Mouse (Mus musculus): ENCODE measurements at regions not wholly inside any gene's neighbourhood (a gene's known extent, or its start where the extent isn't known, plus 50 kb on each side); places are given as distances from the start of the nearest gene placed in this dataset.
"Not testable (repeated sequence)": the region's sequence is repeated elsewhere in the genome, so short reads cannot be mapped to it uniquely, and the experiment has no call there.

DNA sequence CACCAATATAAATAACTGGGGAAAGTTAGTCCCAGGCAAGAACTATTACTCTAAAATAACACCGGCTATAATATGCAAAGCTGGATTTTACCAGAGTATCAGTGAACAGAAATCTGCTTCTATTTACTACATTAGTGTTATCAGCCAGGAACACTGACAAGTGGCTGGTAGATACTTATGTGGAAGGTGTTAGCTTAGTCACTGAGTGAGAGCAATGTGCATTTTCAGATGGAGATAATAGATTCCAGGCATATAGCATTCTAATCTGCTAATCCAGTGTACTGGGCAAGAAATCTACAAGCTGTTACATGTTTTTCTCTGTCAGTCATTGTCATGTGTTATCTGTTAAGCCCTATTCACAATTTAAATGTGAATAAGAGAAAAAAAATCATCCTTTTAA is 1054.6 kb upstream of the Rag2 start:
- H3K4me2 ChIP-seq (ENCODE audit: low read depth); H3K4me3 ChIP-seq (ENCODE audit: low read depth, low read length); H3K27me3 ChIP-seq (ENCODE audit: insufficient read depth, low read length); ATAC-seq; H3K9me3 ChIP-seq (ENCODE audit: low read length); DNase-seq; H3K9ac ChIP-seq; H3K36me3 ChIP-seq (ENCODE audit: insufficient read depth); H3K4me1 ChIP-seq (ENCODE audit: insufficient read depth); H3K27ac ChIP-seq (ENCODE audit: low read depth, low read length): not testable (repeated sequence)
- WGBS, result no CpG with 5 or more reads among the region's 1 CpGs

DNA sequence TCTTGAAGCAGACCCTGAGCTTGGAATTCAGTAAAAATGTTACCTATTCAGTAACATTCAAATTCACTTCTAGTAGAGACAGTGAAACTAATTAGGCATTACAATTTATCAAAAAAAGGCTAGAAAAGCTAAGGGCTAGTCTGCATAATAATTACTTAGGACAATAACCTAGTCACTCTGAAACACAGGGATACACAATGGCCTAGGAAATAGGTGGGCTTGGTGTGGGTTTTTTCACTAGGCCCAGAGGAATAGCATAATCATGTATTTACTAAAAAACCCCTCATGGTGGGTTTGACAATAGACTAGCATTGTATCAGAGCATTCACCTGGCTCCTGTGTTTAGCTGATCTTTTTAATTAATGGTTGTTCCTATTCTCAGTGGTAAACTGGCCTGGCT is 1033.9 kb upstream of the Rag2 start:
- H3K36me3 ChIP-seq (ENCODE audit: insufficient read depth); H3K27me3 ChIP-seq (ENCODE audit: insufficient read depth, low read length); DNase-seq; H3K9ac ChIP-seq; H3K9me3 ChIP-seq (ENCODE audit: low read length); H3K4me2 ChIP-seq (ENCODE audit: low read depth); H3K4me3 ChIP-seq (ENCODE audit: low read depth, low read length); ATAC-seq; H3K4me1 ChIP-seq (ENCODE audit: insufficient read depth); H3K27ac ChIP-seq (ENCODE audit: low read depth, low read length): not testable (repeated sequence)

DNA sequence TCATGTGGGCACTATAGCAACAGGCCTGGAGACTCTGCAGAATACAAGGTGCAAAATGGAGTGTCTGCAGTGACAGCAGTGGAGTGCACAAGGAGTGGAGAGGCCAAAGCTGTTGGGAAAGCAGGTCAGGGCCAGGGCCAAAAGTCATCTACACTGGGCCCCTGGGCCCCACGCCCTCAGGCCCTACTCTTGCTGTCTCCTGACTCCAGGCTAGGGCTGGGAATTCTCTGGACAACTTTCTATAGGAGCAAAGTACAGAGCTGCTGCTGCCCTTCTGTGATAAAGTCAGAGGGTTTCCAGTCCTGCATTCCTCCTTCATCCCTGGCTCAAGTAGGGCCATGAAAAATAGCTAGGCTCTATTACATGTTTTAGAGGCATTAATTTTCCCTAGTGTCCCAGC is 998.3 kb upstream of the Rag2 start:
- not testable (repeated sequence) for DNase-seq; H3K9me3 ChIP-seq (ENCODE audit: low read length); H3K4me3 ChIP-seq (ENCODE audit: low read depth, low read length); H3K27me3 ChIP-seq (ENCODE audit: insufficient read depth, low read length); ATAC-seq; H3K4me2 ChIP-seq (ENCODE audit: low read depth); H3K27ac ChIP-seq (ENCODE audit: low read depth, low read length); H3K4me1 ChIP-seq (ENCODE audit: insufficient read depth); H3K36me3 ChIP-seq (ENCODE audit: insufficient read depth); H3K9ac ChIP-seq
- WGBS, result no CpG with 5 or more reads among the region's 1 CpGs

DNA sequence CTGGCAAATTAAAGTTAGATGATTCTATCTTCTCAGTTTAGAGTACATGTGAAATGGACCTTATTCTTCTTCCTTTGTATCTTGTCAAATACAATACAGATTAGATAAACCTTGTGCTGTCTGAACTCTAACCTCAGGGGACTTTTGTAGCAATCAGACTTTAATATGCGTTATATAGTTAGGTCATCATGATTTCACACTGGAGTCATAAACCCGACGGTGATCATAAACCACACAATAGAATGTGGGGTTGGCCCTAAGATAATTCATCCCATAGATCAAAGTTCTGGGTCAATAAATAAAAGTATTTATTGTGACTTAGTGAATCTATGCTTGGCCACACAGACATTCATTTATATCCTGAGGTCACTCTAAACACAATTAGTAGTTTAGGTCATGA is 971.8 kb upstream of the Rag2 start:
- not testable (repeated sequence) for H3K4me1 ChIP-seq (ENCODE audit: insufficient read depth); H3K9ac ChIP-seq; H3K4me2 ChIP-seq (ENCODE audit: low read depth); H3K27ac ChIP-seq (ENCODE audit: low read depth, low read length); ATAC-seq; H3K36me3 ChIP-seq (ENCODE audit: insufficient read depth); H3K4me3 ChIP-seq (ENCODE audit: low read depth, low read length); DNase-seq; H3K9me3 ChIP-seq (ENCODE audit: low read length); H3K27me3 ChIP-seq (ENCODE audit: insufficient read depth, low read length)
- no CpG with 5 or more reads among the region's 3 CpGs for WGBS

DNA sequence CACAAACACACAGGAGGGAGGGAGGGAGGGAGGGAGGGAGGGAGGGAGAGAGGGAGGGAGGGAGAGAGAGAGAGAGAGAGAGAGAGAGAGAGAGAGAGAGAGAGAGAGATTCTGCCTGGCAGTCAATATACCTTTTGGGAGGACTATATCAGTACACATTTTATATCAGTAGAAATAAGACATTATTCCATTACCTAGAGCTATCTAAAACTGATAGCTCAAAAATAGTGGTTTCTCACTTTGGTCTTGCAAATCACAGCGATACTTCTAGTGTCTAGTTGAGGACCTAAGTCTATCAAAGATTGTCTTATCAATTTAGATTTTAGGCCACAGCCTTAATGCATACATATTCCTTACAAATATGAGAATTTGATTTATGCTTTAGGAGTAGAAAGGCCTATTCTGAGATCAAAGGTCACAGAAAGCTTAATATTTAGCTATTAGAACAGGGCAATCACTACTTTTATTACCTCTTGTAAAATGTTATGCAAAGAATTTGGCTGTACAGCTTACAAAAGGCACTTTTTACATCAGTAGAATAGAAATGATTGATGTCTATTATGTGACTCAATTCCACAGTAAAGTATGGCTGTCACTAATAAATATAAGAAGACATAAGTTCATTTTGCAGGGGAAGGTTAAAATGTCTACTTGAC is 953.0 kb upstream of the Rag2 start:
- not testable (repeated sequence) for DNase-seq; H3K9ac ChIP-seq; H3K27ac ChIP-seq (ENCODE audit: low read depth, low read length); ATAC-seq; H3K4me2 ChIP-seq (ENCODE audit: low read depth); H3K4me3 ChIP-seq (ENCODE audit: low read depth, low read length); H3K4me1 ChIP-seq (ENCODE audit: insufficient read depth); H3K36me3 ChIP-seq (ENCODE audit: insufficient read depth); H3K9me3 ChIP-seq (ENCODE audit: low read length); H3K27me3 ChIP-seq (ENCODE audit: insufficient read depth, low read length)
- no CpG with 5 or more reads among the region's 1 CpGs for WGBS

DNA sequence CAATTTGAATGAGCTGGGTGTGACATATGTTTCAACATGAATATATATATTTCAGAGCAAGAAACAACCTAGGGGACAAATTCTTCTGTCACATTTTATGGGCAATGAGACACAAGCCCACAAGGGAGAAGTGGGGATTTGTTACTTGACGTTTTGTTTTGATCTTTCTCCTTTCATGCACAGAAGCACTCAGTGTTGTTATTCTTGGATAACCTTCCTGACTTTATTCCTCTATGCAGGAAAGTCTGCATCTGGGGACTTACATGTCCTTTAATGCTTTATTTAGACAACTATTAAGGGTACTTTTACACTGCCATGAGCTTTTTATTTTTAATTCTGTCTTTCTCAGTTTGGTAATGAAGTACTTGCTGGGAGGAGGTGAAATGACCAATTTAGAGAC is 916.1 kb upstream of the Rag2 start:
- not testable (repeated sequence) for H3K9me3 ChIP-seq (ENCODE audit: low read length); H3K4me3 ChIP-seq (ENCODE audit: low read depth, low read length); H3K36me3 ChIP-seq (ENCODE audit: insufficient read depth); DNase-seq; H3K9ac ChIP-seq; H3K4me1 ChIP-seq (ENCODE audit: insufficient read depth); H3K27me3 ChIP-seq (ENCODE audit: insufficient read depth, low read length); H3K27ac ChIP-seq (ENCODE audit: low read depth, low read length); ATAC-seq; H3K4me2 ChIP-seq (ENCODE audit: low read depth)
- no CpG with 5 or more reads among the region's 1 CpGs for WGBS

DNA sequence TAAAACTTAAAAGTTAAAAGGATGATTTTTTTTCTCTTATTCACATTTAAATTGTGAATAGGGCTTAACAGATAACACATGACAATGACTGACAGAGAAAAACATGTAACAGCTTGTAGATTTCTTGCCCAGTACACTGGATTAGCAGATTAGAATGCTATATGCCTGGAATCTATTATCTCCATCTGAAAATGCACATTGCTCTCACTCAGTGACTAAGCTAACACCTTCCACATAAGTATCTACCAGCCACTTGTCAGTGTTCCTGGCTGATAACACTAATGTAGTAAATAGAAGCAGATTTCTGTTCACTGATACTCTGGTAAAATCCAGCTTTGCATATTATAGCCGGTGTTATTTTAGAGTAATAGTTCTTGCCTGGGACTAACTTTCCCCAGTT is 881.2 kb upstream of the Rag2 start:
- H3K36me3 ChIP-seq (ENCODE audit: insufficient read depth); H3K4me1 ChIP-seq (ENCODE audit: insufficient read depth); H3K4me3 ChIP-seq (ENCODE audit: low read depth, low read length); ATAC-seq; H3K9me3 ChIP-seq (ENCODE audit: low read length); H3K9ac ChIP-seq; H3K4me2 ChIP-seq (ENCODE audit: low read depth); H3K27ac ChIP-seq (ENCODE audit: low read depth, low read length); DNase-seq; H3K27me3 ChIP-seq (ENCODE audit: insufficient read depth, low read length): not testable (repeated sequence)
- WGBS, result no CpG with 5 or more reads among the region's 1 CpGs

DNA sequence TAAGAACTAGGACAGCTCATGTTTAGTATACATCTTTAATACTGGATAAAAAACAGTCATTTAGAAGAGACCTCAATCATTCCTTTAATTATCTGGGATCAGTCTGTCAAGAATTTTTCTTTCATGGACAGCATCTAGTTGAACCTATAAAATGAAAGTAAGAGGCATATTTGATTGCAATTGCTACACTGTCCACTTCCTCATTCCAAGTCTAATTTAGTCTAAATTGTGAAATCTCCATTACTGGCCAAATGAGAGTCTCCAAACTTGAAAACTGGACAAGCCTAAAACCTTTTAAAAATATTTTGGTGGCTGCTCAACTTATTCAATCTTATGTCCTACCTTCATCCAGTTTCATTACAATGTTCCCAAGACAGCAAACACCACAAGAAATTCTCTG is 869.5 kb upstream of the Rag2 start:
- DNase-seq; H3K4me1 ChIP-seq (ENCODE audit: insufficient read depth); H3K4me2 ChIP-seq (ENCODE audit: low read depth); H3K4me3 ChIP-seq (ENCODE audit: low read depth, low read length); H3K27me3 ChIP-seq (ENCODE audit: insufficient read depth, low read length); H3K9me3 ChIP-seq (ENCODE audit: low read length); ATAC-seq; H3K36me3 ChIP-seq (ENCODE audit: insufficient read depth); H3K9ac ChIP-seq; H3K27ac ChIP-seq (ENCODE audit: low read depth, low read length): not testable (repeated sequence)
